Mouse (Mus musculus): ENCODE data around the gene Tmem37. TPM values are rescaled to one million over a fixed set of nuclear protein-coding genes. Genes with fewer than 3 reads are reported as not detected.

The Tmem37 gene
- polyA plus RNA-seq, 1 experiment = 80.4 TPM

DNA sequence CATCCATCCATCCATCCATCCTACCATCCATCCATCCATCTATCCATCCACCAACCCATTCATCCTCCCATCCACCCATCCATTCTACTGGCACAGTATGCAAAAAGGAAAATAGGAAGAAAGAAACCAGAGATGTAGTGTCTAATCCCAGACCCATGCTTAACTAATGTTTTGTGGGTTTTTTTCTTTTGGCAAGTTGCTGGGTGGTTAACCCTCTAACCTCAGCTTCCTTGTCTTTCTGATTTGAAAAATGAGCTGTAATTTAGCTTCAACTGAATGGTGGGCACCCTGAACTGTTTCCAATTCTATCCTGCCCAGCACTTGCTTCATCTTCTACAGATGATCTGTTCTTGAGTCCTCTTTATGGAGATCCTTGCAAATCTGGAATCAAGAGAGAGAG, 26.5 kb downstream of the Tmem37 start:
- Histone ChIP-seq H3K36me3 (ENCODE audit: control insufficient read depth, insufficient read depth) (no peaks in the 10 kb centered on the region), H3K4me2 (ENCODE audit: low read depth) (no peak overlapping the region), H3K4me3 (no peak overlapping the region), H3K79me2 (ENCODE audit: control insufficient read depth, insufficient read depth) (no peaks in the 10 kb centered on the region), H3ac (ENCODE audit: control insufficient read depth, insufficient read length) (no peak overlapping the region), H3K27me3 (ENCODE audit: control insufficient read depth, insufficient read depth, insufficient read length) (no peaks in the 10 kb centered on the region)
- TF ChIP-seq POLR2AphosphoS2 (IDR thresholded peaks at IDR 0.05; ENCODE audit: insufficient read length, low read depth) (no peak), USF1 (IDR thresholded peaks at IDR 0.05; ENCODE audit: low read depth) (no peak), MYOD1 (IDR thresholded peaks at IDR 0.05; ENCODE audit: control insufficient read depth in 1 of 3, insufficient read length in 2 of 3, low read depth in 2 of 3) (no peak)

DNA sequence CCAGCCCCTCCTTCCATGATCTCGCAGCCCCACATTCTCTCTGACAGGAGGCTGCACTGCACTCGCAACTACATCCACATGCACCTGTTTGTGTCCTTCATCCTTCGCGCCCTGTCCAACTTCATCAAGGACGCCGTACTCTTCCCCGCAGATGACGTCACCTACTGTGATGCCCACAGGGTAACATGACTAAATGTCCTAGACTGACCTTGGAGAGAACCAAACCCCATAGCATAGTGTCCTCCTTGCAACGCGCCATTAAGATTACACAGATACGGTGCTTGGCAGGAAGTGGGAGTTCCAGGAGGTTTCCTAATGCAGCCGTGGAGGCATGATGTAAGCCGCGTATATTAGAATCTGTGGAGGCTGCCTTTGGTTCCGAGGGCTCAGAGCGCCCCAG, 29.3 kb downstream of the Tmem37 start:
- Histone ChIP-seq H3K36me3 (ENCODE audit: control insufficient read depth, insufficient read depth) (no peaks in the 10 kb centered on the region), H3K4me2 (ENCODE audit: low read depth) (peak overlapping the region; percentile 60), H3K27me3 (ENCODE audit: control insufficient read depth, insufficient read depth, insufficient read length) (no peaks in the 10 kb centered on the region), H3K79me2 (ENCODE audit: control insufficient read depth, insufficient read depth) (no peaks in the 10 kb centered on the region), H3ac (ENCODE audit: control insufficient read depth, insufficient read length) (no peak overlapping the region), H3K4me3 (no peak overlapping the region)
- TF ChIP-seq REST (IDR thresholded peaks at IDR 0.05; ENCODE audit: insufficient read depth, insufficient read length) (no peak), CEBPB (IDR thresholded peaks at IDR 0.05; ENCODE audit: insufficient read depth, poor library complexity, severe bottlenecking) (peak; percentile 8; the same call in 1 of the 2 replicates), MYOD1 (IDR thresholded peaks at IDR 0.05; ENCODE audit: control insufficient read depth in 1 of 3, insufficient read length in 2 of 3, low read depth in 2 of 3) (peak; percentile 19 to 99 (median 96)), MAX (IDR thresholded peaks at IDR 0.05; ENCODE audit: low read depth) (no peak), POLR2A (IDR thresholded peaks at IDR 0.05; ENCODE audit: insufficient read length, low read depth) (no peak)

DNA sequence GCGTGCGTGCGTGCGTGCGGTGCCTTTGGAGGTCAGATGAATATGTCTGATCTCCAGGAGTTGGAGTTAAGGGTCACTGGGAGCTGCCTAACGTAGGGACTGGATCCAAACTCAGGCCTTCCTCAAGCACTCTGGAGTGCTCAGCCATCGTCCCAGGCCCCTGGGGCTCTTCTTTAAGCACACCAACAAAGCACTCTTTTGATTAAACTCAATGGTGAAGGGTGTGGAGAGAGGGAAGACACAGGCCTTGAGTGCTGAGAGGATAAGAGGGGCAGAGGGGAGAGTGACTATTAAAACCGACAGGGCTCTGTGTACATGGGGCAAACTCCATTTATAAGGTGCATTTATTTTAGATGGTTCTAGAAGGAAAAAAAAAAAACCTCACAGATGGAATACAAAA, 31.5 kb downstream of the Tmem37 start:
- H3K4me3 ChIP-seq = no peak overlapping the region
- H3K36me3 ChIP-seq (ENCODE audit: control insufficient read depth, insufficient read depth) = no peaks in the 10 kb centered on the region
- no peak overlapping the region for H3K4me2 ChIP-seq (ENCODE audit: low read depth)
- no peaks in the 10 kb centered on the region for H3K79me2 ChIP-seq (ENCODE audit: control insufficient read depth, insufficient read depth)
- H3ac ChIP-seq (ENCODE audit: control insufficient read depth, insufficient read length) = no peak overlapping the region
- TF ChIP-seq MYOD1 (IDR thresholded peaks at IDR 0.05; ENCODE audit: control insufficient read depth in 1 of 3, insufficient read length in 2 of 3, low read depth in 2 of 3) (no peak), TCF12 (IDR thresholded peaks at IDR 0.05; ENCODE audit: insufficient read depth, poor library complexity, severe bottlenecking) (no peak), POLR2AphosphoS2 (IDR thresholded peaks at IDR 0.05; ENCODE audit: insufficient read length, low read depth) (no peak), MYOG (IDR thresholded peaks at IDR 0.05; ENCODE audit: control insufficient read depth in 1 of 3, insufficient read depth in 1 of 3, insufficient read length in 2 of 3, low read depth in 2 of 3) (no peak), SRF (IDR thresholded peaks at IDR 0.05; ENCODE audit: control insufficient read depth, insufficient read length, low read depth) (no peak), E2F4 (IDR thresholded peaks at IDR 0.05; ENCODE audit: insufficient read depth) (no peak), TCF3 (IDR thresholded peaks at IDR 0.05; ENCODE audit: insufficient read length, low read depth) (no peak), REST (IDR thresholded peaks at IDR 0.05; ENCODE audit: insufficient read depth, insufficient read length) (no peak), POLR2A (IDR thresholded peaks at IDR 0.05; ENCODE audit: insufficient read length, low read depth) (no peak), CEBPB (IDR thresholded peaks at IDR 0.05; ENCODE audit: insufficient read depth, poor library complexity, severe bottlenecking) (no peak), USF1 (IDR thresholded peaks at IDR 0.05; ENCODE audit: low read depth) (no peak), MAX (IDR thresholded peaks at IDR 0.05; ENCODE audit: low read depth) (no peak)
- no peaks in the 10 kb centered on the region for H3K27me3 ChIP-seq (ENCODE audit: control insufficient read depth, insufficient read depth, insufficient read length)

DNA sequence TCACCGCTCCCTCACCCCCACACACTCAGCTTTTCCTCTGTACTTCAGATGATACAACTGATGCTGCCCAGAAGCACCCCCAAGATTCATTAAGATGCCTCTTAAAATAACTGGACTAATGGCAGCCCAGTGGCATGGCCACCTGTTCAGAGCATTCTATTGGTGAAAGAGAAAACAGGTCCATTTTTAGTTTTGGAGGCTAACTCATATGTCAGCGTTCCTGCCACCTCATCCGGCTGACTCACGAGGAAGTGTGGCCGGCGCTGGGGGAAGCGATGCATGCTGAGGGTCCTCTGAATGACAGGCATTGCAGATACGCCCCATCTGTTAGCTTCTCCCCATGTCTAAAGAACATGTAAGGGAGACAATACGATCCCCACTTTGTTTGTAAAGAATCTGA, 35.3 kb downstream of the Tmem37 start:
- Histone ChIP-seq H3K4me3 (no peak overlapping the region), H3K36me3 (ENCODE audit: control insufficient read depth, insufficient read depth) (no peaks in the 10 kb centered on the region), H3K27me3 (ENCODE audit: control insufficient read depth, insufficient read depth, insufficient read length) (no peaks in the 10 kb centered on the region), H3K4me2 (ENCODE audit: low read depth) (peak overlapping the region; percentile 62), H3K79me2 (ENCODE audit: control insufficient read depth, insufficient read depth) (no peaks in the 10 kb centered on the region), H3ac (ENCODE audit: control insufficient read depth, insufficient read length) (no peak overlapping the region)
- no peak for TF ChIP-seq USF1 (IDR thresholded peaks at IDR 0.05; ENCODE audit: low read depth)
- TF ChIP-seq MYOD1 (IDR thresholded peaks at IDR 0.05; ENCODE audit: control insufficient read depth in 1 of 3, insufficient read length in 2 of 3, low read depth in 2 of 3) = peak in 2 of 3 experiments; percentile 71 to 88
- TF ChIP-seq E2F4 (IDR thresholded peaks at IDR 0.05; ENCODE audit: insufficient read depth) = no peak
- TF ChIP-seq TCF12 (IDR thresholded peaks at IDR 0.05; ENCODE audit: insufficient read depth, poor library complexity, severe bottlenecking) = peak; percentile 39
- peak in 2 of 3 experiments; percentile 61 to 70 for TF ChIP-seq MYOG (IDR thresholded peaks at IDR 0.05; ENCODE audit: control insufficient read depth in 1 of 3, insufficient read depth in 1 of 3, insufficient read length in 2 of 3, low read depth in 2 of 3)

DNA sequence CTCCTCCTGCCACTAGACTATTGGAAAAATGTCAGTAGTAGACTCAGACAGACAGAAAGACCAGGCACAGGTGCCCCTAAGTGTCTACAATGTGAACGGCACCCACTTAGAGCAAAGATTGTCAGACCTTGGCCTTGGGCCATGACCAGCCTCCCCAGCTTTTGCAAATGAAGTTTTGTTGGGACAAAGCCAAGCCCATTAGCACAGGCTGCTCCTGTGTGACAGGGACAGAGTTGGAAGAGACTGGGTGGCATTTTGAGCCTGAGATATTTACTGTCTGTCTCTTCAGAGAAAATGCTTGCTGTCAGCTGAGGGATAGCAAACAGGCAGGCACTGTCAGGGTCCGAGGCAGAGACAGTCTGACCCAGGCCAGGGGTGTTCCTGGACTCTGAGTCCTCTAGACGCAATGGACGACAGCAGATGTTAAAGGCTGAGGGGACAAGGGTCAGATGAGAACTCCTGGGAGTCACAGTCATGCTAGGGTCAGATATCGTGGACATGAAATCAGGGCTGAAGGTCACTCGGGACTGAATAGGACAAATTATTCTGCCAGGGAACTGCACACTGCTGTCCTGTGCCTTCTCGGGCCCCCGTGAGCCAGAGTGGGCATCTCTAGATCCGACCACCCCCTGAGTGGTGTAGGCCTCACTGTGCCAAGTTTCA, 36.7 kb downstream of the Tmem37 start:
- Histone ChIP-seq H3K79me2 (ENCODE audit: control insufficient read depth, insufficient read depth) (no peaks in the 10 kb centered on the region), H3ac (ENCODE audit: control insufficient read depth, insufficient read length) (no peak overlapping the region), H3K4me3 (no peak overlapping the region), H3K27me3 (ENCODE audit: control insufficient read depth, insufficient read depth, insufficient read length) (no peaks in the 10 kb centered on the region), H3K36me3 (ENCODE audit: control insufficient read depth, insufficient read depth) (no peaks in the 10 kb centered on the region), H3K4me2 (ENCODE audit: low read depth) (peak overlapping the region; percentile 62)
- TF ChIP-seq MYOD1 (IDR thresholded peaks at IDR 0.05; ENCODE audit: control insufficient read depth in 1 of 3, insufficient read length in 2 of 3, low read depth in 2 of 3) (peak in 1 of 3 experiments; percentile 37), CEBPB (IDR thresholded peaks at IDR 0.05; ENCODE audit: insufficient read depth, poor library complexity, severe bottlenecking) (no peak), MAX (IDR thresholded peaks at IDR 0.05; ENCODE audit: low read depth) (no peak)

All from myocyte (in vitro differentiated cells).